Mouse (Mus musculus) testis, adult 2 months (tissue): Measurements from ENCODE around the gene Pim1. TPM values are rescaled to one million over a fixed set of nuclear protein-coding genes. Genes with fewer than 3 reads are reported as not detected.

Experiments used
- H3K27ac ChIP-seq: fragments of 200-500 bp; 2 replicates; pipeline ENCODE4 v1.5.1; 2012; ENCODE audit warnings: low read depth, low read length; ENCODE audit not compliant: control insufficient read depth, insufficient read depth
- H3K27me3 ChIP-seq: fragments of 200-500 bp; 2 replicates; pipeline ENCODE4 v1.6.1; 2012; ENCODE audit warnings: mild to moderate bottlenecking, low read length, moderate library complexity; ENCODE audit not compliant: control insufficient read depth, insufficient read depth
- H3K36me3 ChIP-seq: fragments of 200-500 bp; 2 replicates; pipeline ENCODE4 v1.6.1; 2012; ENCODE audit warnings: mild to moderate bottlenecking, low read length; ENCODE audit not compliant: control insufficient read depth, insufficient read depth
- H3K4me1 ChIP-seq: fragments of 200-500 bp; 2 replicates; pipeline ENCODE4 v1.6.1; 2012; ENCODE audit warnings: low read length; ENCODE audit not compliant: control insufficient read depth, insufficient read depth
- H3K4me3 ChIP-seq: fragments of 200-500 bp; 2 replicates; pipeline ENCODE4 v1.5.1; 2012; ENCODE audit warnings: low read depth, mild to moderate bottlenecking, low read length, moderate library complexity, mixed read lengths; ENCODE audit not compliant: control insufficient read depth
- CTCF ChIP-seq: fragments of 200-500 bp; IDR thresholded peaks from 2 replicates; pipeline ENCODE4 v1.5.1; 2012; ENCODE audit warnings: low read depth, mild to moderate bottlenecking, inconsistent platforms, low read length, moderate library complexity; ENCODE audit not compliant: control insufficient read depth, insufficient read depth, insufficient replicate concordance
- POLR2A ChIP-seq: fragments of 200-500 bp; IDR thresholded peaks from 2 replicates; pipeline ENCODE4 v1.6.1; 2012; ENCODE audit warnings: low read depth, mild to moderate bottlenecking, inconsistent platforms, low read length, moderate library complexity; ENCODE audit not compliant: control insufficient read depth
- polyA plus RNA-seq: library from polyadenylated mRNA; depleted of rRNA; stranded (reverse); fragments of >200 nt; gene quantifications from 2 replicates; pipeline ENCODE4 v1.2.3, GENCODE M21; 2012

Gene Pim1
- polyA plus RNA-seq, 1 experiment, result 87.2 TPM

- H3K36me3 ChIP-seq, result no peaks in the 10 kb centered on the region
- H3K4me3 ChIP-seq, result no peak overlapping the region
- H3K4me1 ChIP-seq, result peaks cover 11% of the 10 kb centered on the region
- no peaks in the 10 kb centered on the region; the same call in 1 of the 2 replicates for H3K27me3 ChIP-seq
- no peak overlapping the region for H3K27ac ChIP-seq
- TF ChIP-seq POLR2A (no peak), CTCF (no peak)
Observed at GRCm38 (mm10) chr17:29467030-29467429, 23.5 kb upstream of the Pim1 start.

DNA sequence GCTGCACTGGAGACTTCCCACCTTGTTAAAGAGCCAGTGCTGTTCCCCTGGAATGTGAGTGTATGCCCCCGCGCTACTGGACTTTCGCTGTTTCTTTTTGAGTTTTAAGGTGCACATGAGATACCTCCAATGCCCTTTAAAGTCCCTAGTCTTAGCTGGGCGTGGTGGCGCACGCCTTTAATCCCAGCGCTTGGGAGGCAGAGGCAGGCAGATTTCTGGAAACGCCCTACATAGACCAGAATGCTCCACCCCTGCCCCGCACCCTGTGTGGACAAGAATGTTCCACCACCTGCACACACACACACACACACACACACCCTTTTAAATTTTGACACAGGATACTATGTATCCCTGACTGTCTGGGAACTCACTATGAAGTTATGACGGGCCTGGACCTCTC, 17.1 kb upstream of the Pim1 start:
- Histone ChIP-seq H3K4me1 (peaks cover 3% of the 10 kb centered on the region), H3K36me3 (no peaks in the 10 kb centered on the region), H3K4me3 (no peak overlapping the region), H3K27ac (no peak overlapping the region), H3K27me3 (no peaks in the 10 kb centered on the region)
- TF ChIP-seq POLR2A (no peak), CTCF (no peak)

DNA sequence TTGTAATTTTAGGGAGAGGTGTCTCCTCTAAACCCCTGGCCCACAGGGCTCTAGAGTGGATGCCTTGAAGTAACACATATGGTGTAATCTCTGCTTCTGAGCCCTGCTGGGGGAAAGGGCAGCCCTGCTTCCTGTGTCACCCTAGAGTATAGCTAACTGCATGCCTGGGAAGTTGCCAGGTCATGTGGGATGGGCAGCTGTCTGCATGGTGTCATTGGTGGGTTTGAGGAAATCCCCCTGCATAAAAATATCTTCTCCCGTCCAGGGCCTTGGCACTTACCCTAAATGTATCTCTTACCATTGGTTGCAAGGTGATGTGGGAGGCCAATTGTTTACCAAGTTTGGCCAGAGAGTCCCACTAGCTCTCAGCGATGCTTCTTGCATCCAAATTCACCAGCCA, 16.5 kb upstream of the Pim1 start:
- Histone ChIP-seq H3K4me1 (peaks cover 3% of the 10 kb centered on the region), H3K36me3 (no peaks in the 10 kb centered on the region), H3K27me3 (no peaks in the 10 kb centered on the region), H3K27ac (no peak overlapping the region), H3K4me3 (no peak overlapping the region)
- TF ChIP-seq CTCF (no peak), POLR2A (no peak)

- Histone ChIP-seq H3K36me3 (no peaks in the 10 kb centered on the region), H3K27me3 (no peaks in the 10 kb centered on the region), H3K27ac (no peak overlapping the region), H3K4me1 (peaks cover 3% of the 10 kb centered on the region), H3K4me3 (no peak overlapping the region)
- TF ChIP-seq CTCF, result no peak
- TF ChIP-seq POLR2A, result no peak
Observed at GRCm38 (mm10) chr17:29475142-29475541, 15.4 kb upstream of the Pim1 start.

DNA sequence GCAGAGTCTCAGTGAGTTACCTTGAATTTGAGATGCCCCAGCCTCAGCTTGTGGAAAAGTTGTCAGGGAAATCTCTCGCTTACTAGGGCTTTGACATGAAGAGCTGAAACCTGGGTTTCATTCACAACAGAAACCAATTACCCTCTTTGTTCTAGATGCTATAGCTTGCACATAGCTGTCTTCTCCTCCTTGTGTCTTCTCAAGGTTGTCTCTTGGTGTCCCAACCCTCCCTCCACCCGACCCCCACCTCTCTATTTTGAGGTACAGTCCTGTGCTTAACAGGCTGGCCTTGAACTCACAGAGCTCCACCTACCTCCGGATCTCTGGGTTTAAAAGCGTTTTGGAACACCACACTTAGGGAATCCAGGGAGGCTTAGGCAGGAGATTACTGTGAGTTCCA, 14.1 kb upstream of the Pim1 start:
- Histone ChIP-seq H3K27me3 (no peaks in the 10 kb centered on the region), H3K4me3 (no peak overlapping the region), H3K4me1 (no peaks in the 10 kb centered on the region; the same call in 1 of the 2 replicates), H3K36me3 (no peaks in the 10 kb centered on the region), H3K27ac (no peak overlapping the region)
- TF ChIP-seq POLR2A (no peak), CTCF (no peak)

DNA sequence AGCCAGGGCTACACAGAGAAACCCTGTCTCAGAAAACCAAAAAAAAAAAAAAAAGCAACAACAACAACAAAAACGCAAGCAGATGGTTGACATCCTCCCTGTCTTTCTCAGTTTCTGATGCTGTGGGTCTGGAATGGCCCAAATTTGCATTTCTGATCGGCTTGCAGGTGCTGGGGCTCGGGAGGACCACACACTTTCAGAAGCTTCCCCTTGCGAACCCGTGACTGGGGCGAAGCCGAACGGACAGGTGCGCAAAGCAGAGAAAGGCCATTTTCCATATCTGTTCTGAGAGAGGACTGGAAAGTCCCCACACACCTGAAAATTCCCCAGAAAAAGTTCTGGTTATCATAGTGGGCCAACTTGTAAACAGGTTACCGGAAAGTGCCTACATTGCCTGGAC, 13.2 kb upstream of the Pim1 start:
- Histone ChIP-seq H3K4me1 (no peaks in the 10 kb centered on the region), H3K36me3 (no peaks in the 10 kb centered on the region), H3K4me3 (no peak overlapping the region), H3K27me3 (no peaks in the 10 kb centered on the region), H3K27ac (no peak overlapping the region)
- TF ChIP-seq POLR2A (no peak), CTCF (no peak)

DNA sequence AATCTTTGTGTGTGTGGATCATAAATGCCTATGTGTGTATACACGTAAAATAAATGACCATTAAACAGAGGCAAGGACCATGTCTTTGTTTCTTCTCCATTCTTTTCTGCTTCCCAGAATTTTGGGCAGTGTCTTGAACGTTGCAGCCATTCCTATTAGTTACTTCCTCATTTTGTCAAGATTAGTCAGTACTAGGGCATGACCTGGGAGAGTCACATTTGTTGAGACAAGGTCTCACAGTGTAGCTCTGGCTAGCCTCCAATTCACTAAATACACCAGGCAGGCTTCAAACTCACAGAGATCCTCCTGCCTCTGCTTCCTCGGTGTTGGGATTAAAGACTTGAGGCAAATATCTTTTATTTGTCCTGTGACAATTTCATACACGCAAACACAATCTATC, 12.3 kb upstream of the Pim1 start:
- TF ChIP-seq CTCF (no peak), POLR2A (no peak)
- Histone ChIP-seq H3K4me3 (no peak overlapping the region), H3K27ac (no peak overlapping the region), H3K36me3 (no peaks in the 10 kb centered on the region), H3K27me3 (no peaks in the 10 kb centered on the region), H3K4me1 (no peaks in the 10 kb centered on the region)

GRCm38 (mm10) chr17:29480256-29480655, 10.3 kb upstream of the Pim1 start:
- Histone ChIP-seq H3K27ac (no peak overlapping the region), H3K27me3 (no peaks in the 10 kb centered on the region), H3K36me3 (no peaks in the 10 kb centered on the region), H3K4me3 (no peak overlapping the region), H3K4me1 (no peaks in the 10 kb centered on the region)
- TF ChIP-seq POLR2A (no peak), CTCF (no peak)
